Mouse (Mus musculus) liver, embryonic 13.5 days (tissue): ENCODE data around the gene Alx3. TPM values are rescaled to one million over a fixed set of nuclear protein-coding genes. Genes with fewer than 3 reads are reported as not detected.
A peak's percentile ranks its signal among the peaks of the same experiment; 100 is the strongest.

Experiments
- ATAC-seq: fragments of 200-750 bp; cut with Nextera tagmentation; 2 replicates; pipeline ENCODE4 v1.8.0; 2017; ENCODE audit warnings: low read depth, mild to moderate bottlenecking, moderate number of reproducible peaks, moderate library complexity
- DNase-seq: peaks from one replicate; pipeline ENCODE4 v3.0.0; 2022
- H3K27ac ChIP-seq: fragments of 300-500 bp; sonication (generic); 2 replicates; pipeline ENCODE4 v1.5.1; 2015; ENCODE audit warnings: moderate library complexity, mild to moderate bottlenecking, inconsistent platforms
- H3K27me3 ChIP-seq: fragments of 300-500 bp; sonication (generic); 2 replicates; pipeline ENCODE4 v1.6.1; 2015; ENCODE audit warnings: mild to moderate bottlenecking, inconsistent platforms
- H3K36me3 ChIP-seq: fragments of 300-500 bp; sonication (generic); 2 replicates; pipeline ENCODE4 v1.6.1; 2015; ENCODE audit warnings: mild to moderate bottlenecking, inconsistent platforms
- H3K4me1 ChIP-seq: fragments of 300-500 bp; sonication (generic); replicated peaks from 2 replicates; pipeline ENCODE4 v1.6.1; 2015; ENCODE audit warnings: inconsistent platforms
- H3K4me2 ChIP-seq: fragments of 300-500 bp; sonication (generic); 2 replicates; pipeline ENCODE4 v1.6.1; 2015; ENCODE audit warnings: inconsistent platforms, mild to moderate bottlenecking, moderate library complexity
- H3K4me3 ChIP-seq: fragments of 300-500 bp; sonication (generic); replicated peaks from 2 replicates; pipeline ENCODE4 v1.5.1; 2015; ENCODE audit warnings: mild to moderate bottlenecking, inconsistent platforms
- H3K9ac ChIP-seq: fragments of 300-500 bp; sonication (generic); 2 replicates; pipeline ENCODE4 v1.6.1; 2015; ENCODE audit warnings: mild to moderate bottlenecking, inconsistent platforms
- H3K9me3 ChIP-seq: fragments of 300-500 bp; sonication (generic); replicated peaks from 2 replicates; pipeline ENCODE4 v1.6.1; 2016; ENCODE audit warnings: inconsistent platforms
- WGBS: fragments of 180-500 bp; shearing (Covaris S2); methylation state at CpG from one replicate; pipeline ENCODE4 v1.1.7; 2015; ENCODE audit not compliant: insufficient replicate concordance; 5-methylcytosine and 5-hydroxymethylcytosine counted together
- polyA plus RNA-seq: library from polyadenylated mRNA; unstranded; fragments of >200 nt; fragmentation: Nextera tagmentation; extraction: Ambion mirVana; gene quantifications from 2 replicates; pipeline ENCODE4 v1.2.1, GENCODE M21; 2015

The Alx3 gene
- polyA plus RNA-seq, 1 experiment from 2014 or later, result 0.45 TPM

- Histone ChIP-seq H3K36me3 (peaks cover 51% of the 10 kb centered on the region), H3K9me3 (no peaks in the 10 kb centered on the region)
Observed at GRCm38 (mm10) chr3:107626751-107627150, 31.9 kb downstream of the Alx3 start.

GRCm38 (mm10) chr3:107627641-107628040 is 32.8 kb downstream of the Alx3 start:
- DNase-seq, result no peak

More at GRCm38 (mm10) chr3:107626751-107627150, 31.9 kb downstream of the Alx3 start:
- Histone ChIP-seq H3K4me2 (no peak overlapping the region), H3K27me3 (no peaks in the 10 kb centered on the region), H3K4me3 (no peak overlapping the region), H3K27ac (no peak overlapping the region), H3K9ac (no peak overlapping the region), H3K4me1 (peaks cover 11% of the 10 kb centered on the region)
- DNase-seq, result no peak
- no peak for ATAC-seq
- 80% methylated on average over 8 of the region's 8 CpGs for WGBS

GRCm38 (mm10) chr3:107628551-107628950 is 33.7 kb downstream of the Alx3 start:
- Histone ChIP-seq H3K4me3 (no peak overlapping the region), H3K9me3 (no peaks in the 10 kb centered on the region), H3K9ac (no peak overlapping the region), H3K4me2 (no peak overlapping the region), H3K4me1 (peaks cover 16% of the 10 kb centered on the region), H3K27me3 (no peaks in the 10 kb centered on the region), H3K27ac (no peak overlapping the region), H3K36me3 (peaks cover 38% of the 10 kb centered on the region)
- DNase-seq (no peak), ATAC-seq (no peak)
- 81% methylated on average over 2 of the region's 2 CpGs for WGBS

More at GRCm38 (mm10) chr3:107627641-107628040, 32.8 kb downstream of the Alx3 start:
- Histone ChIP-seq H3K36me3 (peaks cover 42% of the 10 kb centered on the region), H3K4me1 (peaks cover 16% of the 10 kb centered on the region), H3K27ac (no peak overlapping the region), H3K4me2 (no peak overlapping the region), H3K9me3 (no peaks in the 10 kb centered on the region), H3K9ac (no peak overlapping the region), H3K27me3 (no peaks in the 10 kb centered on the region), H3K4me3 (no peak overlapping the region)
- no peak for ATAC-seq
- 88% methylated on average over 7 of the region's 7 CpGs for WGBS

GRCm38 (mm10) chr3:107629411-107629810 is 34.6 kb downstream of the Alx3 start:
- peaks cover 16% of the 10 kb centered on the region for H3K4me1 ChIP-seq
- no peak overlapping the region for H3K4me3 ChIP-seq
- no peaks in the 10 kb centered on the region for H3K9me3 ChIP-seq
- no peak overlapping the region for H3K4me2 ChIP-seq
- DNase-seq (no peak), ATAC-seq (no peak)
- WGBS, result 78% methylated on average over 4 of the region's 4 CpGs
- no peaks in the 10 kb centered on the region for H3K27me3 ChIP-seq
- H3K36me3 ChIP-seq, result peaks cover 35% of the 10 kb centered on the region
- H3K27ac ChIP-seq, result no peak overlapping the region
- no peak overlapping the region for H3K9ac ChIP-seq

GRCm38 (mm10) chr3:107630682-107631522 is 36.1 kb downstream of the Alx3 start, which contains the start of gene Gm10961:
Gene Gm10961 (plus strand): TSS chr3:107631322.
- Histone ChIP-seq H3K27ac (peak within 1 kb of the TSS; percentile 80), H3K9me3 (no peaks in the 10 kb centered on the region), H3K4me3 (peak within 1 kb of the TSS; percentile 95), H3K9ac (peak within 1 kb of the TSS; percentile 94), H3K27me3 (no peaks in the 10 kb centered on the region), H3K4me1 (peaks cover 16% of the 10 kb centered on the region), H3K4me2 (peak within 1 kb of the TSS; percentile 94), H3K36me3 (peaks cover 20% of the 10 kb centered on the region)
- peak; percentile 61 for ATAC-seq
- DNase-seq, result no peak
- WGBS, result 2% methylated on average over 48 of the region's 48 CpGs

GRCm38 (mm10) chr3:107631523-107631958 is 36.7 kb downstream of the Alx3 start, which contains the start of gene Strip1:
Gene Strip1 (minus strand): TSS chr3:107631694.
- ATAC-seq, result peak; percentile 97
- Histone ChIP-seq H3K4me1 (peaks cover 16% of the 10 kb centered on the region), H3K27ac (peak within 1 kb of the TSS; percentile 80), H3K9me3 (no peaks in the 10 kb centered on the region), H3K36me3 (peaks cover 14% of the 10 kb centered on the region), H3K27me3 (no peaks in the 10 kb centered on the region), H3K4me3 (peak within 1 kb of the TSS; percentile 95), H3K9ac (peak within 1 kb of the TSS; percentile 94), H3K4me2 (peak within 1 kb of the TSS; percentile 94)
- 0% methylated on average over 35 of the region's 35 CpGs for WGBS
- peak; percentile 90 for DNase-seq

- 90% methylated on average over 4 of the region's 4 CpGs for whole genome bisulfite sequencing
- Histone ChIP-seq H3K9ac (no peak overlapping the region), H3K9me3 (no peaks in the 10 kb centered on the region), H3K4me1 (peaks cover 16% of the 10 kb centered on the region), H3K27ac (no peak overlapping the region), H3K4me3 (no peak overlapping the region), H3K4me2 (no peak overlapping the region), H3K36me3 (0 out of 2 replicates have a peak, but pooled peaks cover 1% of the 10 kb centered on the region), H3K27me3 (no peaks in the 10 kb centered on the region)
- DNase-seq, result no peak
- no peak for ATAC-seq
Observed at GRCm38 (mm10) chr3:107632786-107633185, 38.0 kb downstream of the Alx3 start.

- no peaks in the 10 kb centered on the region for H3K9me3 ChIP-seq
- DNase-seq, result no peak
- peaks cover 16% of the 10 kb centered on the region for H3K4me1 ChIP-seq
- no peaks in the 10 kb centered on the region for H3K27me3 ChIP-seq
- H3K4me2 ChIP-seq, result no peak overlapping the region
- 76% methylated on average over 9 of the region's 9 CpGs for WGBS
- no peaks in the 10 kb centered on the region for H3K36me3 ChIP-seq
- no peak for ATAC-seq
- no peak overlapping the region for H3K4me3 ChIP-seq
- H3K9ac ChIP-seq, result no peak overlapping the region
- no peak overlapping the region for H3K27ac ChIP-seq
Observed at GRCm38 (mm10) chr3:107633906-107634305, 39.1 kb downstream of the Alx3 start.

- no peak for ATAC-seq
- Histone ChIP-seq H3K36me3 (no peaks in the 10 kb centered on the region), H3K4me3 (no peak overlapping the region), H3K27me3 (no peaks in the 10 kb centered on the region), H3K4me1 (peaks cover 7% of the 10 kb centered on the region), H3K27ac (no peak overlapping the region), H3K9ac (no peak overlapping the region), H3K9me3 (no peaks in the 10 kb centered on the region), H3K4me2 (no peak overlapping the region)
- 47% methylated on average over 8 of the region's 8 CpGs for WGBS
- DNase-seq, result no peak
Observed at GRCm38 (mm10) chr3:107635836-107636235, 41.0 kb downstream of the Alx3 start.

GRCm38 (mm10) chr3:107636236-107636635 is 41.4 kb downstream of the Alx3 start:
- WGBS, result 50% methylated on average over 3 of the region's 3 CpGs
- Histone ChIP-seq H3K9ac (no peak overlapping the region), H3K36me3 (no peaks in the 10 kb centered on the region), H3K9me3 (no peaks in the 10 kb centered on the region), H3K4me1 (peaks cover 5% of the 10 kb centered on the region), H3K27ac (no peak overlapping the region), H3K27me3 (no peaks in the 10 kb centered on the region), H3K4me2 (no peak overlapping the region), H3K4me3 (no peak overlapping the region)
- DNase-seq (no peak), ATAC-seq (no peak)

- Histone ChIP-seq H3K4me2 (no peak overlapping the region), H3K36me3 (no peaks in the 10 kb centered on the region), H3K27ac (no peak overlapping the region), H3K27me3 (no peaks in the 10 kb centered on the region), H3K4me1 (no peaks in the 10 kb centered on the region), H3K9ac (no peak overlapping the region), H3K4me3 (no peak overlapping the region), H3K9me3 (no peaks in the 10 kb centered on the region)
- ATAC-seq (no peak), DNase-seq (no peak)
- WGBS, result 36% methylated on average over 5 of the region's 5 CpGs
Observed at GRCm38 (mm10) chr3:107637606-107638172, 42.9 kb downstream of the Alx3 start.
